Mouse (Mus musculus) heart, adult 2 months (tissue): Measurements from ENCODE around the gene Cym. TPM values are rescaled to one million over a fixed set of nuclear protein-coding genes. Genes with fewer than 3 reads are reported as not detected.

ENCODE experiments used
- DNase-seq, 2 experiments: peaks; one replicate each; pipeline ENCODE4 v3.0.0; 2021
- H3K27ac ChIP-seq: fragments of 200-600 bp; 2 replicates; pipeline ENCODE4 v1.8.1; 2022
- H3K27me3 ChIP-seq: fragments of 200-500 bp; 2 replicates; pipeline ENCODE4 v1.6.1; 2012; ENCODE audit warnings: mild to moderate bottlenecking, low read length, inconsistent platforms, mixed read lengths; ENCODE audit not compliant: control insufficient read depth, insufficient read depth
- H3K36me3 ChIP-seq: fragments of 200-500 bp; 2 replicates; pipeline ENCODE4 v1.6.1; 2012; ENCODE audit warnings: low read length, inconsistent platforms; ENCODE audit not compliant: control insufficient read depth, insufficient read depth
- H3K4me1 ChIP-seq: fragments of 200-500 bp; 2 replicates; pipeline ENCODE4 v1.6.1; 2011; ENCODE audit warnings: low read length; ENCODE audit not compliant: control insufficient read depth, insufficient read depth
- H3K4me3 ChIP-seq: fragments of 200-600 bp; 2 replicates; pipeline ENCODE4 v1.8.1; 2022
- H3K79me2 ChIP-seq: fragments of 200-500 bp; replicated peaks from 2 replicates; pipeline ENCODE4 v1.6.1; 2012; ENCODE audit warnings: mild to moderate bottlenecking, inconsistent platforms, low read length, moderate library complexity, mixed read lengths; ENCODE audit not compliant: control insufficient read depth, insufficient read depth
- H3K9ac ChIP-seq: fragments of 200-500 bp; 2 replicates; pipeline ENCODE4 v1.6.1; 2012; ENCODE audit warnings: low read depth, mild to moderate bottlenecking, control low read depth, inconsistent platforms, low read length, mixed read lengths
- CTCF ChIP-seq: fragments of 200-600 bp; IDR thresholded peaks from 2 replicates; pipeline ENCODE4 v1.8.1; 2022; ENCODE audit warnings: antibody characterized with exemption, mild to moderate bottlenecking, moderate library complexity
- EP300 ChIP-seq: fragments of 200-500 bp; IDR thresholded peaks from 2 replicates; pipeline ENCODE4 v1.6.1; 2011; ENCODE audit warnings: low read depth, low read length, control low read depth; ENCODE audit not compliant: insufficient read depth
- POLR2A ChIP-seq: fragments of 200-500 bp; IDR thresholded peaks from 2 replicates; pipeline ENCODE4 v1.6.1; 2011; ENCODE audit warnings: mild to moderate bottlenecking, low read depth, low read length, control low read depth; ENCODE audit not compliant: insufficient read depth
- WGBS: fragments of 180-500 bp; shearing (Covaris S2); methylation state at CpG from one replicate; pipeline ENCODE4 v1.1.7; 2018; 5-methylcytosine and 5-hydroxymethylcytosine counted together
- intact Hi-C: fragments of 180-260 bp; cut with DNase I; formaldehyde crosslinking; loops from one replicate; pipeline ENCODE4 v1.15.1; 2025
- polyA plus RNA-seq: library from polyadenylated mRNA; depleted of rRNA; stranded (reverse); fragments of >200 nt; gene quantifications from 2 replicates; pipeline ENCODE4 v1.2.3, GENCODE M21; 2012
- total RNA-seq, 2 experiments: library from RNA; stranded (reverse); gene quantifications; 2 replicates each; pipeline ENCODE4 v1.2.3; 2021

The Cym gene
- total and polyA plus RNA-seq, 3 experiments: 0.12 TPM; not detected in 2

DNA sequence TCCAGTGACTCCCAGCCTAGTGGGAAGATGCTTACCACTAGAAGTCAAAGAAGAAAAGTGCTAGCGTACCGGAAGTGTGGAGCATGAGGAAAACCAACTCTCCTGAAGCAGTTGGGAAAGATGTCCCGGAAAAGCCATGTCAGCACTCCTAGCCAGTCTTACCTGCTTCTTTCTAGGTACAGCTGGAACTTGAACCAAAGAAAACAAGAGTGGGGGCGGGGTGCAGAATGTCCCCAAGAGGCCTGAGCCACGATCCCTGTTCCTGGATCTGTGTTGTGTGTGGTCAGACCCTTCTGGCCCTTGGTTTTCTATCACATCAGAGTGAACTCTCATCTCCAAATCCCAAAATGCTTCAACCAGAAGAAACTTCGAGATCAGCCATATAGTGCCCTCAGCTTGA lies 25.3 kb upstream of the Cym start:
- DNase-seq: no peak
- Histone ChIP-seq H3K27ac (no peak overlapping the region), H3K27me3 (no peaks in the 10 kb centered on the region), H3K4me3 (no peak overlapping the region), H3K36me3 (no peaks in the 10 kb centered on the region; the same call in 1 of the 2 replicates), H3K79me2 (no peaks in the 10 kb centered on the region), H3K4me1 (peaks cover 6% of the 10 kb centered on the region), H3K9ac (no peak overlapping the region)
- intact Hi-C loops: no loop called here
- no peak for TF ChIP-seq POLR2A
- no peak for TF ChIP-seq EP300
- no peak for TF ChIP-seq CTCF
- WGBS: 75% methylated on average over 6 of the region's 6 CpGs

- Histone ChIP-seq H3K4me1 (peaks cover 3% of the 10 kb centered on the region; the same call in 1 of the 2 replicates), H3K9ac (0 out of 2 replicates have a peak overlapping the region, but pooled peaks have one; percentile 8), H3K79me2 (no peaks in the 10 kb centered on the region), H3K27me3 (no peaks in the 10 kb centered on the region), H3K27ac (no peak overlapping the region; the same call in 1 of the 2 replicates), H3K4me3 (no peak overlapping the region), H3K36me3 (no peaks in the 10 kb centered on the region)
- TF ChIP-seq CTCF: no peak
- TF ChIP-seq EP300: no peak
- no peak for TF ChIP-seq POLR2A
- intact Hi-C loops: no loop called here
- WGBS: 29% methylated on average over 14 of the region's 14 CpGs
- DNase-seq: no peak
Observed at GRCm38 (mm10) chr3:107241389-107242094, 20.0 kb upstream of the Cym start.

- intact Hi-C loops: no loop called here
- Histone ChIP-seq H3K4me1 (peaks cover 6% of the 10 kb centered on the region), H3K27ac (no peak within 1 kb of the TSS), H3K4me3 (no peak within 1 kb of the TSS), H3K27me3 (no peaks in the 10 kb centered on the region), H3K79me2 (no peaks in the 10 kb centered on the region), H3K36me3 (no peaks in the 10 kb centered on the region), H3K9ac (no peak within 1 kb of the TSS)
- no peak for TF ChIP-seq CTCF
- no peak for TF ChIP-seq POLR2A
- no peak for TF ChIP-seq EP300
- no peak for DNase-seq
- 94% methylated on average over 9 of the region's 9 CpGs for WGBS
Observed at GRCm38 (mm10) chr3:107239607-107240006, 18.1 kb upstream of the Cym start, which contains the start of gene Prok1. Gene Prok1, minus strand, starts transcription at chr3:107239707.

DNA sequence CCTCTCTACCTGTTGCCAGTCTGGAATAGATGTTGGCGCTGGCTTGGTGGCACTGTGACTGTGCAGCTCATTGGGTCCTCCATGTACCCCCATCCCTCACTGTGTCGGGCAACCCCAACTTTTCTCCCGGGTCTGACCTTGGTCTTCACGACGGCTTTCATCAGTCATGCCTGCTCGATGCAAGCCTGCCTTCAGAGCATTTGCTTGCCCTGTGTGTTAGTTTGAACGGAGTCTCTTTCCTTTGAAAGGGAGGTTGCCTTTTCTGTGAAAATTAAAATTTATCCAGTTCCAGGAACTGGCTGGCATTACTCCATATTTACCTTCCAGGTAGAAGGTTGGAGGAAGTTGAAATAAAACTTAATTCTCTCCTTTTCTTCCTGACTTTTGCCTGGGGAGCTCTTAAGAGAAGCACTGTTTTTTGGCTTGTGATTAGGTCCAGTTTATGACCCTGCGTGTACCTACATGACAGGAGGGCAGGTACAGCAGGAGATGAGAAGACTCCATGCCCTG lies 17.0 kb upstream of the Cym start:
- H3K27me3 ChIP-seq: no peaks in the 10 kb centered on the region
- 91% methylated on average over 8 of the region's 8 CpGs for WGBS
- H3K36me3 ChIP-seq: no peaks in the 10 kb centered on the region
- no peak for DNase-seq
- no peaks in the 10 kb centered on the region for H3K79me2 ChIP-seq
- TF ChIP-seq EP300: no peak
- no peak for TF ChIP-seq POLR2A
- TF ChIP-seq CTCF: no peak
- H3K4me3 ChIP-seq: no peak overlapping the region
- peaks cover 6% of the 10 kb centered on the region for H3K4me1 ChIP-seq
- H3K27ac ChIP-seq: no peak overlapping the region
- no peak overlapping the region for H3K9ac ChIP-seq
- intact Hi-C loops: no loop called here

- H3K4me1 ChIP-seq: peaks cover 8% of the 10 kb centered on the region
- TF ChIP-seq CTCF: no peak
- no peak for TF ChIP-seq POLR2A
- TF ChIP-seq EP300: no peak
- WGBS: 88% methylated on average over 2 of the region's 2 CpGs
- H3K4me3 ChIP-seq: no peak overlapping the region
- H3K9ac ChIP-seq: no peak overlapping the region
- no peaks in the 10 kb centered on the region for H3K36me3 ChIP-seq
- no peaks in the 10 kb centered on the region for H3K79me2 ChIP-seq
- intact Hi-C loops: no loop called here
- DNase-seq: no peak
- no peak overlapping the region for H3K27ac ChIP-seq
- no peaks in the 10 kb centered on the region for H3K27me3 ChIP-seq
Observed at GRCm38 (mm10) chr3:107238051-107238450, 16.5 kb upstream of the Cym start.

DNA sequence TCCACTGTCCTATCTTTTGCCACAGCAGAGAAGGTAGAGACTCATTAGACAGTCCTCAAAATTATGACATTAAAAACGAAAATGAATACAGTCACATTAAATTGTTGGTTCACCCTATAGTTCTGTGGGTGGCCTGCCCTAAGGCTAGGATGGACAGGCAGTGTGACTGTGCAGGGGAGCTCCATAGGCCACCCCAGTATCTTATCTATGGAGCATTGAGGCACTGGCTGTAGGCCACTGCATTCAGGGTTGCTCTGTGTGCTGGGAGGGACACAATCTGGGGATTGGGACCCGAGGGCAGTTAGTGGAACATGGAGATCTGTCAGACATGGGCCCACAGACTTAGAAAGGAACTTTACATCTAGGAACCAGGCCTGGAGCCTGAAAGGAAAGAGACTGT lies 12.4 kb upstream of the Cym start:
- Histone ChIP-seq H3K27me3 (no peaks in the 10 kb centered on the region), H3K4me1 (peaks cover 15% of the 10 kb centered on the region), H3K36me3 (no peaks in the 10 kb centered on the region), H3K27ac (peak overlapping the region; percentile 67), H3K79me2 (no peaks in the 10 kb centered on the region), H3K4me3 (no peak overlapping the region), H3K9ac (no peak overlapping the region)
- DNase-seq: no peak
- no peak for TF ChIP-seq CTCF
- no peak for TF ChIP-seq EP300
- TF ChIP-seq POLR2A: no peak
- WGBS: 22% methylated on average over 2 of the region's 2 CpGs
- intact Hi-C loops: loop anchor here (1.0 to 5.0 kb wide), 4 partner anchors 28 to 232 kb away; no protein-coding TSS in a partner anchor
